Mouse (Mus musculus): ENCODE measurements around the gene Gipr. TPM values are rescaled to one million over a fixed set of nuclear protein-coding genes. Genes with fewer than 3 reads are reported as not detected.
A peak's percentile ranks its signal among the peaks of the same experiment; 100 is the strongest.

The Gipr gene
- polyA plus RNA-seq, 2 experiments, result 1.1 TPM; not detected in 1

GRCm38 (mm10) chr7:19149626-19150025, 16.3 kb downstream of the Gipr start, which contains the start of gene Snrpd2:
Snrpd2 (plus strand) TSS chr7:19149722.
- Histone ChIP-seq H3K9ac (ENCODE audit: low read depth, low read length, severe bottlenecking) (peak within 1 kb of the TSS; percentile 62), H3K27ac (replicated peaks; ENCODE audit: low read depth, low read length) (peak within 1 kb of the TSS; percentile 10; the same call in 1 of the 2 replicates), H3K27me3 (ENCODE audit: control insufficient read depth, insufficient read depth, low read length) (no peaks in the 10 kb centered on the region), H3K36me3 (ENCODE audit: control insufficient read depth, insufficient read depth, low read length) (peaks cover 37% of the 10 kb centered on the region), H3K4me1 (ENCODE audit: control insufficient read depth, insufficient read depth, low read length) (peaks cover 13% of the 10 kb centered on the region), H3K4me3 (replicated peaks; ENCODE audit: low read length) (peak within 1 kb of the TSS; percentile 64), H3K4me2 (replicated peaks; ENCODE audit: low read depth, low read length, severe bottlenecking) (peak within 1 kb of the TSS; percentile 70), H3K9me3 (ENCODE audit: control insufficient read depth, low read length) (no peaks in the 10 kb centered on the region)
- peak; percentile 49; the same call in 1 of the 2 replicates for TF ChIP-seq POLR2A (IDR thresholded peaks at IDR 0.05; ENCODE audit: borderline replicate concordance, extremely low read depth, insufficient read depth, insufficient read length)
- ATAC-seq (ENCODE audit: low FRiP score, low read depth), result peak; percentile 93
- DNase-seq (ENCODE audit: low spot score), result peak; percentile 97
- WGBS, result under 1% methylated on average over 24 of the region's 24 CpGs

GRCm38 (mm10) chr7:19148875-19149541, 16.9 kb downstream of the Gipr start, which contains the start of gene Qpctl:
Qpctl (minus strand) TSS chr7:19149291.
- Histone ChIP-seq H3K27me3 (ENCODE audit: control insufficient read depth, insufficient read depth, low read length) (no peaks in the 10 kb centered on the region), H3K36me3 (ENCODE audit: control insufficient read depth, insufficient read depth, low read length) (peaks cover 33% of the 10 kb centered on the region), H3K27ac (replicated peaks; ENCODE audit: low read depth, low read length) (peak within 1 kb of the TSS; percentile 10; the same call in 1 of the 2 replicates), H3K4me1 (ENCODE audit: control insufficient read depth, insufficient read depth, low read length) (peaks cover 13% of the 10 kb centered on the region), H3K4me3 (replicated peaks; ENCODE audit: low read length) (peak within 1 kb of the TSS; percentile 64), H3K9ac (ENCODE audit: low read depth, low read length, severe bottlenecking) (peak within 1 kb of the TSS; percentile 62), H3K4me2 (replicated peaks; ENCODE audit: low read depth, low read length, severe bottlenecking) (peak within 1 kb of the TSS; percentile 70), H3K9me3 (ENCODE audit: control insufficient read depth, low read length) (no peaks in the 10 kb centered on the region)
- ATAC-seq (ENCODE audit: low FRiP score, low read depth) (peak; percentile 99), DNase-seq (ENCODE audit: low spot score) (peak; percentile 99)
- TF ChIP-seq POLR2A (IDR thresholded peaks at IDR 0.05; ENCODE audit: borderline replicate concordance, extremely low read depth, insufficient read depth, insufficient read length), result peak; percentile 53; the same call in 1 of the 2 replicates
- WGBS, result under 1% methylated on average over 43 of the region's 43 CpGs

DNA sequence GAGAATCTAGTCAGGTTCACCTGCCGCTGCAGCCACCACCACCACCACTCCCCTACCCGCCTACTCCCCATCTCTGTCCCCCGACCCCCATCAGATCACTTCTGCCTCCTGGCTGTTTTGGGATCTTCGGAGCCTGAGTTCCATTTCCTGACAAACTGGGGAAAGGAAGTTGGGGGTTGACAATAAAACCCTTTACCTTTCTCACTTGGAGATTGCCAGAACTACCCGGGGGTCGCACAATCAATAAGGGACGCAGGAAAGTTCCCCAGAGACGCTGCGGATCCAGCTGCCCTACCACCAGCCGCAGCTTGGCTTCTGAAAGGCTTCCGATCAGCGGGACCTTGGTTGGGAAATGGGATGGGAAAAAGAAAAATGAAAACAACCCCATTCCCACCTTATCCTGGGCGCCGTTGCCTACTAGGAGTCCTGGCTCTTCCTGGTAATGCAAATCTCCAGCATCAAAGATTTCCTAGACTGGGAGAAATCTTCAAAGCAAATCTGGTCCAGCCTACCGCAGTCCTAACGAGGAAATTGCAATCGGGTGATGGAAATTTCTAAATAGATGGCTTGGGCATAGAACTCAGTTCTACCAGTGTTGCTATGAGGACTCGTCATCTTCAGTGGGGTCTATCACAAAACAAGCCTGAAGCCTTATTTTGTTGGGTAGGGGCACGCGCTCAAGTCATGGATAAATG, 17.6 kb downstream of the Gipr start:
- peak overlapping the region; percentile 70 for H3K4me2 ChIP-seq (replicated peaks; ENCODE audit: low read depth, low read length, severe bottlenecking)
- peaks cover 26% of the 10 kb centered on the region for H3K36me3 ChIP-seq (ENCODE audit: control insufficient read depth, insufficient read depth, low read length)
- H3K27me3 ChIP-seq (ENCODE audit: control insufficient read depth, insufficient read depth, low read length), result no peaks in the 10 kb centered on the region
- peak overlapping the region; percentile 52 for H3K9ac ChIP-seq (ENCODE audit: low read depth, low read length, severe bottlenecking)
- DNase-seq (ENCODE audit: low spot score) (no peak), ATAC-seq (ENCODE audit: low FRiP score, low read depth) (no peak)
- TF ChIP-seq POLR2A (IDR thresholded peaks at IDR 0.05; ENCODE audit: borderline replicate concordance, extremely low read depth, insufficient read depth, insufficient read length), result no peak
- no peaks in the 10 kb centered on the region for H3K9me3 ChIP-seq (ENCODE audit: control insufficient read depth, low read length)
- peaks cover 13% of the 10 kb centered on the region for H3K4me1 ChIP-seq (ENCODE audit: control insufficient read depth, insufficient read depth, low read length)
- H3K27ac ChIP-seq (replicated peaks; ENCODE audit: low read depth, low read length), result no peak overlapping the region
- 12% methylated on average over 20 of the region's 20 CpGs for WGBS
- peak overlapping the region; percentile 64 for H3K4me3 ChIP-seq (replicated peaks; ENCODE audit: low read length)

DNA sequence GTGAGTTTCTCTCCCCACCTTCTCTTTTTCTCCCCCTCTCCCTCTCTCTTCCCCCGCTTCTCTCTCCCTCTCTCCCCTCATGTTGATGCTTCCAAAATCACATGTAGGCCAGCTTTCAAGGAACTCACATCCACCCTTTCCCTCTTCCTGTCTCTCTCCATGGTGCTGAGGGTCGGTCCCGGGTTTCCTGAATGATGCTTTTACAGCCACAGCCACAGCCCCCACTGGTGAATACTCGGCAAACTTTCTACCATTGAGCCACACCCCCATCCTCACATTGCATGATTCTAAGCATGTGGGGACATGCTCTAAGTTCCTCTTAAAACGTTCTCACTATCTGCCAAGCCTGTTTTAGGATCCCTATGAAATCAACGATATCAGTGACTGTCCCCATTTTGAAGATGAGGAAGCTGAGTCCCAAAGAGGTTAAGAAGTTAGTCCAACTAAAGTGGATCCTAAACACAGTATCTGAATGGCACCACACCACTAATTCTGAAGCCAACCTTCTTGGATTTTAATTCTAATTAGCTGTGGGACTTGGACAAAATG, 18.4 kb downstream of the Gipr start:
- H3K4me1 ChIP-seq (ENCODE audit: control insufficient read depth, insufficient read depth, low read length), result peaks cover 13% of the 10 kb centered on the region
- WGBS, result 36% methylated on average over 6 of the region's 6 CpGs
- no peak overlapping the region for H3K9ac ChIP-seq (ENCODE audit: low read depth, low read length, severe bottlenecking)
- H3K4me3 ChIP-seq (replicated peaks; ENCODE audit: low read length), result no peak overlapping the region
- no peak for DNase-seq (ENCODE audit: low spot score)
- H3K27ac ChIP-seq (replicated peaks; ENCODE audit: low read depth, low read length), result no peak overlapping the region
- no peaks in the 10 kb centered on the region for H3K27me3 ChIP-seq (ENCODE audit: control insufficient read depth, insufficient read depth, low read length)
- no peak for ATAC-seq (ENCODE audit: low FRiP score, low read depth)
- no peaks in the 10 kb centered on the region for H3K9me3 ChIP-seq (ENCODE audit: control insufficient read depth, low read length)
- peaks cover 23% of the 10 kb centered on the region for H3K36me3 ChIP-seq (ENCODE audit: control insufficient read depth, insufficient read depth, low read length)
- H3K4me2 ChIP-seq (replicated peaks; ENCODE audit: low read depth, low read length, severe bottlenecking), result no peak overlapping the region
- no peak for TF ChIP-seq POLR2A (IDR thresholded peaks at IDR 0.05; ENCODE audit: borderline replicate concordance, extremely low read depth, insufficient read depth, insufficient read length)

GRCm38 (mm10) chr7:19146793-19147192, 19.1 kb downstream of the Gipr start:
- Histone ChIP-seq H3K4me2 (replicated peaks; ENCODE audit: low read depth, low read length, severe bottlenecking) (no peak overlapping the region), H3K4me3 (replicated peaks; ENCODE audit: low read length) (no peak overlapping the region), H3K36me3 (ENCODE audit: control insufficient read depth, insufficient read depth, low read length) (peaks cover 18% of the 10 kb centered on the region), H3K4me1 (ENCODE audit: control insufficient read depth, insufficient read depth, low read length) (peaks cover 13% of the 10 kb centered on the region), H3K9ac (ENCODE audit: low read depth, low read length, severe bottlenecking) (no peak overlapping the region), H3K9me3 (ENCODE audit: control insufficient read depth, low read length) (no peaks in the 10 kb centered on the region), H3K27me3 (ENCODE audit: control insufficient read depth, insufficient read depth, low read length) (no peaks in the 10 kb centered on the region), H3K27ac (replicated peaks; ENCODE audit: low read depth, low read length) (no peak overlapping the region)
- no peak for TF ChIP-seq POLR2A (IDR thresholded peaks at IDR 0.05; ENCODE audit: borderline replicate concordance, extremely low read depth, insufficient read depth, insufficient read length)
- DNase-seq (ENCODE audit: low spot score) (no peak), ATAC-seq (ENCODE audit: low FRiP score, low read depth) (no peak)
- WGBS, result 87% methylated on average over 10 of the region's 10 CpGs
